Mouse (Mus musculus) testis, adult 2 months (tissue): Measurements from ENCODE around the gene Gpr182.

Experiments used
- CTCF ChIP-seq: fragments of 200-500 bp; IDR thresholded peaks from 2 replicates; pipeline ENCODE4 v1.5.1; 2012; ENCODE audit warnings: low read depth, mild to moderate bottlenecking, inconsistent platforms, low read length, moderate library complexity; ENCODE audit not compliant: control insufficient read depth, insufficient read depth, insufficient replicate concordance
- POLR2A ChIP-seq: fragments of 200-500 bp; IDR thresholded peaks from 2 replicates; pipeline ENCODE4 v1.6.1; 2012; ENCODE audit warnings: low read depth, mild to moderate bottlenecking, inconsistent platforms, low read length, moderate library complexity; ENCODE audit not compliant: control insufficient read depth

- no peak for TF ChIP-seq CTCF
- no peak for TF ChIP-seq POLR2A
Measured at GRCm38 (mm10) chr10:127739661-127740161, 11.8 kb downstream of the Gpr182 start.
